Mouse (Mus musculus): ENCODE measurements around the gene Adgrb2.

The Adgrb2 gene

DNA sequence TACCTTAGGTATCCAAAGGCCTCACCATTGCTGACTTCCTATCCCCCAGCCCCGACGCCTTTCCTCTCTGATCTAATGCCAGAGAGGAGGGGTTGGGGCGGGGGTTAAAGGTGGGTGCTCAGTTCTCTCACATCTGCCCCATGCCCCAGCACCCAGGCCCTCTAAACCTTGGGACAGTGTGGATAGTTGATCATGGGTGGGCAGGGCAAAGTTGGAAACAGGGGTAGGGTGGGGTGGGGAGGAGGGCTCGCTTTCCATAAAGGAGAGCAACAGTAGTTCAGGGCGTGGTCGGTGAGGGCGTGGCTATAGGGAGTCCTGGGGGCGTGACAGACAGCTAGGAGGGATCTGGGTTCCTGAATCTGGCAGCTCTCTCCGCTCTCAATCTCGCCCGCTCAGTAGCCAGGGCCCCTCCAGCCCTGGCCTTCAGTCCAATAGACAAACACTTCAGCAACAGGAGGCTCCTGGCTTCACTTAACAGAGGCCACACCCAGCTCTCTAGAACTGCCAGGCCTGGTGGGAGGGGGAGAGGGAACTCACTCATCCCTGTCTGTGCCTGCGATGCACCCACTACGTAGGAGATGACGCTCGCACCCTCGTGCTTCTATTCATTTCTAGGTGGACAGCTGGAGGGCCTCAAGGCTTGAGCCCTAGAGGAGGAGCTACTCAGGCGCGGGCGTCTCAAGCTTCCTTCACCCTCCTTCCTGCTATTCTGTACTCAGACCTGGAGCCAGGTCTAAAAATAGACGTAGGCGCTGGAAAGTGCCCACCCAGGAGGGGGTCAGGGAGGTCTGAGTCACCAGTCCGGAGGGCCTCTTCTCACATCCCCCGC lies 52.1 kb downstream of the Adgrb2 start:
- peak; percentile 40 for DNase-seq

DNA sequence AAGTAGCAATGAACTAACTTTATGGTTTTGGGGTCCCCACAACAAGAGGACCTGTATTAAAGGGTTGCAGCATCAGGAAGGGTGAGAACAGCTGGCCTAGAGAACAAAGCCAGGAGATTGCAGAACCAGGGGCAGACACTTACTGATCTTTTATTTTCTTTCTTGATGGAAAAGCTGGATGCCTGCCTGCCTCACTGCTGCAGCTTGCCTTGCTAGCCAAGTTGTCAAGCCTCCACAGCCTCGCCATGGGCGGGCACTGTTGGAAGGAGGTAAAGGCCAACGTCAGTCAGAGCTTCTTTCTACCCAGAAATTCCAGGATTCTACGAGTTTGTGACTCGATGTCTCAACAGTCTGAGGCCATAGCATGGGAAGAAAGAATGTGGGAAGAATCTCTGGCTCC lies 54.7 kb downstream of the Adgrb2 start:
- no peak for DNase-seq

DNA sequence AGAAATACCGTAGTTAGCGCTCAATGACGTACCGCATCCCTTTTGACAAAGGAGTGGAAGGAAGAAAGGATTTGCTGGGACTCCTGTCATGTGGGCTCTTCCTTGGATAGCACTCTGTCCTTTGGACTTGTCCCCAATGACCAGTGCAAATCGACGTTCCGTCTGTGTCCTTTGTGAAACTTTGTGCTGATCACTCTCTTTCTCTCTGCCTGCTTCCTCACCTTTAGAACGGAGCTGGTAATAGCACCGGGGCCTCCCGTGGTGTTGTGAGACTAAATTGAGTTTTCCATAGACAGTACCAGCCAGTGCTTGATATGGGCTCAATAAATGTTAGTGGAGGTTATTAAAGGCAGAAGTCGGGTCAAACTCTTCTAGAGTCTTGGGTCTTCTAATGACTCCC lies 56.4 kb downstream of the Adgrb2 start:
- DNase-seq = no peak

DNA sequence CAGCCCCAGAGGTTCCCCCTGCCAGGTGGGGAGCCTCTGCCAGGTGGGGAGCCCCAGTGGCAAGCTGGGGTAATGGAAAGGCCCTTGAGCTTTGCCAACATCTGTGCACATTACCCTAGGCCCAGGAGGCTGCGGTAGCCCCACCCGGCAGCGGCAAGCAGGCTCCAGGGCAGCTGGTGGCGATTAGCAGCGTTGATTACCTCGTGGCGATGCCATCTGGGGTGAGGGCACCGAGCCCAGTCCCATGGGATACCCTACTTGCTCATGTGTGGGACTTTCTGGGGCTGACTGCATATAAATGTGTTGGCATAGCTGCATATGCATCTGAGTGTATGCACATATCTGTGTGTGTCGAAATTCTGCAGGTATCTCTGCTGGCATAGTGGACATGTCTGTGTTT lies 59.5 kb downstream of the Adgrb2 start:
- DNase-seq = no peak

DNA sequence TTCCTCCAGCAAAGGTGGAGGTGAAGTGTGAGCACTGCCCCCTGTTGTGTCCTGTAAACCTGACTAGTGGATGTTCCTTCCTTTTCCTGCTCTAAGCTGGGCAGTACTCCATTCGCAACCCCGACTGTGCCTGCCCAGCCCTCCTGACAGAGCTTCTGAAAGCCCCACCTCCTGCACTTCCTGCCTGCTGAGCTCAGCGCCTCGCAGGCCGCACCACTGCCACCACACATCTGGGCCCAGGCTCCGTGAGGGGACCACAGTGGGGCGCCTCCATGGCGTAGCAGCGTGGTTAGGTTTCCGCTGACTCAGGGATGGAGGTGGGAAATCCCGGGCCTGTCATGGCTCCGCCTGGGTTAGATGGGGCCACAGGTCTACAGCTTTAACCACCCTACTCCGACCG lies 60.9 kb downstream of the Adgrb2 start:
- DNase-seq = peak; percentile 47

DNA sequence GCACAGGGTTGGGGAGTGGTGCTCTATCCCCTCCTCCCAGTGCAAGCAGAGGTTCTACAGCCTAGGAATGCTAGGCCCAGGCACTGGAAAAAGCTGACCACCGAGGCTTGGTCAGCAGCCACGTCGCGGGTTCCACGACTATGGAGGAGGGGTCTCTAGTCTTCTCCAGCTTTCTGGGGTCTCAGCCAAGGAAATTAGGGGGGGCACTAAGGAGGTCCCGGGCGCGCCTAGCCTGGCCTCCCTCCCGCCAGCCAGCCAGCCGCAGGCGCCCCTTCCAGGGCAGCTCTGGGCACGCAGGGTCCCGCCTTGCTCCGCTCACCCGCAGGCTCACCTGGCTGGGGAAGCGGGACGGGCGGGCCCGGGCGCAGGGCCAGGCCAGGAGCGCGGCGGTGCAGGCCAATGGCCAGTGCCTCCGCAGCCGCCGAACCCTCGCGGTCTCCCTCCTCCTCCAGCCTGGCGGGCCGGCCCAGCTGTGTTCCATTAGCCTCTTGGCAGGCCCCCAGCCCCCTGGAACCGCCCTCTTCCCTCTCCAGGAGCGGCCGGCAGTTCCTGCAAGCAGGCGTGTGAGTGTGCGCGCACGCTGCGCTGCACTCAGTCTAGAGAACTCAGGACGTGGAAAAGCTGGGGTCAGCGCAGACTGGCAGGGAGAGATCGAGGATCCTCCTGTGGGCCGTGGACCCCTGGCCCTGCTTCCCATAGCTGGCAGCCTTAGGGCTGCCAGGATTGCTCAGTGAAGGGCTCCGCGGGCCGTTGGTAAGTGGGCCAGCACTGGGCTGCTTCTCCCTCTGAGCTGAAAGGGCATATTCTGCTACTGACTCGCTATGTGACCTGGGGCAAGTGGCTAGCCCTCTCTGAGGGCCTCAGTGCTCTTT lies 62.9 kb downstream of the Adgrb2 start, which contains the start of gene Col16a1:
Gene Col16a1, plus strand, starts transcription at position 510 of the 872 bp plus-strand sequence.
- DNase-seq = peak; percentile 76

DNA sequence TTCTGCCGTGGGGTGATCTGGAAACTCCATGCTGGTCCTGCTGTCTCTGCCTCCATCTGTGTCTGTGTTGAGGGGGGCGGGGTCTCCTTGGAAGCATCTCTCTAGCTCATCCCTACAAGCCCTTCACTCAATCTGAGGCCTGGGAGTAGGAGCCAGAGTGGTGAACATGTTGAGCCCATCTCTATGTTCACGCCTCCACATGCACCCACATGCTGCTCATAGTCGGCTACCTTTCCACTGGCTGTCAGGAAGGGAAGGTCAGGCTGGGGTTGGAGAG lies 63.5 kb downstream of the Adgrb2 start:
- DNase-seq = no peak

DNA sequence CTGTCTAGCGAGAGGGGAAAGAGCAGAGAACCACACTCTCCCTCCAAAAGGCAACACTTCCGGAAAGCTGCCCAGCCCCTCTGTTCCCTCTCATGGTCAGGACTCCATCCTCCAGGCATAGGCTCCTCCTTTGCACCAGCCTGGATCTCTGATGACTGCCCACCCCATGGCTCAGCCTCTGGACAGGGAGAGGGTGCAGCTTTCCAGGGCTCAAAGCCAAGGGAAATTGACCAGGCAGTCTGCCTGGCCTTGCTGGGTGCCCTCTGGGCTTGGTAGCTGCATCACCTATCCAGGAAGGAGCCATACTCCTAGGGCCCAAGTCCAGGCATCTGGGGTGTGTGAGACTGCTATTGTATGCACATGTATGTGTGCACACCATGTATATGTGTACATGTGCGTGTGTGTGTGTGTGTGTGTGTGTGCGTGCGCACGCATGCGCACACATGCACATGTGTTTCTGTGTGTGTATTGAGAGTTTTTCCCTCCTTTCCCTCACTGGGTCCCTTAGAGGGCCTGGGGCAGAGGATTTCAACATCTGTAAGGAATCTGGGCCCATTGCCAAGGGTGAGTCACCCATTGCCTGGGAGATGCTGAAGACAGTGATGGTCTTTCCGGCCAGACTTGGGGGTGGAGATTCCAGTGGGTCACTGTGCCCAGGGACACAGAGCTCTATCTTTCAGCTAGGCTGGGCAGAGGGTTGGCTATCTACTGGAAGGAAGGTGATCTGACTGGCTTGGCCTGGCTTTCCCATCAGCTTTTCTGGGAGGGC lies 65.6 kb downstream of the Adgrb2 start:
- DNase-seq = peak; percentile 44

DNA sequence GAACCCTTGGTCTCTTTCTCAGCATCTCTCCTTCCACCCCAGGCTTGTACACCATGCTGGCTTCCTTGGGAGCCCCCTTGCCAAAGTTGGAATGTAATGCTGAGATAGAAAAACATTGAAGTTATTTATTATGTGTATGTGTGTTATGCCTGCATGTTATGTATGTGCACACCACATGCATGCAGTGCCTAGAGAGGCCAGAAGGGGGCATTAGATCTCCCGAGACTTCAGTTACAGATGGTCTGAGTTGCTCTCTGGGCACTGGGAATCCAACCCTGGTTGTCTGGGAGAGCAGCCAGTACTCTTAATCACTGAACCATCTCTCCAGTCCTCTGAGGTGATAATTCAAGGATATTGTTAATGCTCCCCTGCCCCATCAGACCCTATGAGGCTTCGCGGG lies 67.6 kb downstream of the Adgrb2 start:
- no peak for DNase-seq

DNA sequence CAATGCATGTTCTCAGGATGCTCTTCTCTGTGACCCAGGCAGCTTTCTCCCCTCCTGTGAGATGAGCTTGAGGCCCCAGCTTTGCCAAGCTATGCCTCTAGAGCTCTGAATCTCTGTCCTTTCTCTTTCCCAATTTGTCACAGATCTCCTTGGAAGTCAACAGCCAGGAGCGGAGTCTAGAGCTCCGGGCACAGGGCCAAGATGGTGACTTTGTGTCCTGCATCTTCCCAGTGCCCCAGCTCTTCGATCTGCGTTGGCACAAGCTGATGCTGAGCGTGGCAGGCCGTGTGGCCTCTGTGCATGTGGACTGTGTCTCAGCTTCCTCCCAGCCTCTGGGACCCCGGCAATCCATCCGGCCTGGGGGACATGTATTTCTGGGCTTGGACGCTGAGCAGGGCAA lies 68.4 kb downstream of the Adgrb2 start:
- no peak for DNase-seq

DNA sequence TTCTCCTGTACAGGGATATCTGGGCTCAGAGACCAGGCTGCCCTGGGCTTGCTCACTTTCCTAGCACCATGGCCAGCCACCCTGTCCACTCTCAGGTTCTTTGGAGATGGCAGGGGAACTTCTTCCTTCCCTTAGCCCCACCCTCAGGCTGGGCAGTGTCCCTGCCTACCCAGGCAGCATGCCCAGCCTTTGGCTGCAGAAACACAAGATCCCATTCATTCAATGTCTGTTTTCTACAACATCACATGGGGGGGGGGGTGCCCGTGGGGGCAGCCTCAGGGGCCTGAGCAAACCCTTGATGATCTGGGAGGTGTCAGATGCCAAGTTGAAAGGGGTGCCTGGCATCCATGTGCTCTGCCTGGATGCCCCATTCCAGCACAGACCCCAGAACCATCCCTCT lies 70.1 kb downstream of the Adgrb2 start:
- no peak for DNase-seq

DNA sequence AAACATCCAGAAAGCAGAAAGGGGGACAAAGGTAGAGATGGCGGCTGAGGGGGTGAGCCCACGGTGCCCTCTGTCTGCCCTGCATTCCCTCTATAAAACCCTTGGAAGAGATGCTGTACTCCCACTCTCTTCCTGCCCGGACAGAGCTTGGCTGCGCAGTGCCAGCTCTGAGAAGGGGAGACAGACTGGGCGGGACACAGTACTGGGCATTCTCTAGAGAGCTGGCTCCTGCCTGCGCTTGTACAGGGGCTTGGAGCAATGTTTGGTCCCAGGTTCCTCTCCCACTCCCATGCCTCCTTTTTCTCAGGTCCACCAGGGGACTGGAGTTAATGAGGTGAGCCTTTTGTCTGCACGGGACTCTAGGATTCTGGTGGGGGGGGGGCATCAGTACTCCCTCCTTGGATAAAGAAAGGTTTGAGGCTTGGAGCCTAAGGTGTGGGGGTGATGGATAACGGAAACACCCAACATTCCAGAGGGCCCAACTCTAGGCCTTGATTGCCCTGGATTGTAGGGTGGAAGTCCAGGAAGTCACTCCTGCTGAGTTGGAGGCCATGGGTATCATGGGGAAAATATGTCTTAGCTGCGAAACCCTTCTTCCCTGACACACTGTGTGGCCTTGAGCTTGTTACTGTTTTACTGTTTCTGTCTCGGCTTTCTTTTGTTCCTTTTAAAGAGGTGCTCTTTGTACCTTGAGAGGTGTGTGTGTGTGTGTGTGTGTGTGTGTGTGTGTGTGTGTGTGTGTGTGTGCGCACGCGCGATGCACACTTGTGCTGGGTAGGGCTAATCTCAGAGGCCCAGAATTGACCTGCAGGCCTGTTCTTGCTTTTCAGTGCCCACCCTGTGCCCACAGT lies 70.7 kb downstream of the Adgrb2 start:
- no peak for DNase-seq

DNA sequence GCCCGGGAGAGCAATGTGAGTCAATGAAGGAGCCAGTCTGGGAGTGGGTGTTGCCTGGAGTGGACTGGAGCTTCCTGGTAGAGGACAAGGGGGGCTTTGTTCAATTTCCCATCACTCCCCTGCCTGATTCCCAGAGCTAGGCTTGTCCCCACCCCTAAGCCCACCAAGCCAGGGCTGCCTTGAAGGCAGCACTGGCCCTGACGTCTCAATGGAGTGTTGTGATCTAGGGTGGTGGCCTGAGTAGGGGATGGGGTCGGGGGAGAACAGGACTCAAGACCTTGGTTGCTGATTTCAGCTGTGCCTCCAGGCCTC lies 71.3 kb downstream of the Adgrb2 start:
- no peak for DNase-seq

DNA sequence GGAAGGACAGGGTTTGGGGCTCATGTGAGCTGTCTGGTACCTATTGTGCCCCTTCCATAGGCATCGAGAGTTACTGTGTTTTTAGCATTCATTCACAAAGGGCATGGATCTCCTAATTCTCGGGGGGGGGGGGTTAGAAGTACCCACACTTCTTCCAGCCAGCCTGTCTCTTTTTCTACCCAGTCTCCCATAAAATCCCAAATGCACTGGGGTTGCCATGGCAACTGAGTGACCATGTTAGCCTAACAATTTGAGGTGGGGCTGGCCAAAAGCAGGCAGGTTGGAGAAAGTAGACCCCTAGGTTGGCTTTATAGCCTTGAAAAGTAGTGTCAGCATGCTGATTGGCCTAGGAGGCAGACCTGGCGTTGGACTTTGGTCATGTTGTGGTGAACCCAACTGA lies 71.8 kb downstream of the Adgrb2 start:
- DNase-seq = no peak

DNA sequence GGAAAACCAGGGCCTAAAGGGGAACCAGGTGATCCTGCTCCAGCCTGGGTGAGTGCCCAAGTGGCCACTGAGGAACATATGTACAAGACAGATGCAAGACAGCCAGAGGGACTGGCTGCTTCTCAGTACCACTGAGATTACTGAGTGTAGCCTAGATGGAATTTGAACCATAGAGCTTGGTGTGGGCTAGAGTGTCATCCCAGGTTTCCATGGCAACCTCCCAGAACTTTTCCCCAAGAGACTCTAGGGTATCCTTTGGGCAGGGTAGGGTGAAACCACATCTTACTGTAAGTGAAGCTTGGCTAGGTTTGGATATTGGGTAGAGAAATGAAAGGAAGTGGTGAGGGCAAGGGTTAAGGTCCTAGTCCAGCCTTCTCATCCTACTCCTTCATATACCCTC lies 76.3 kb downstream of the Adgrb2 start:
- DNase-seq = no peak

DNA sequence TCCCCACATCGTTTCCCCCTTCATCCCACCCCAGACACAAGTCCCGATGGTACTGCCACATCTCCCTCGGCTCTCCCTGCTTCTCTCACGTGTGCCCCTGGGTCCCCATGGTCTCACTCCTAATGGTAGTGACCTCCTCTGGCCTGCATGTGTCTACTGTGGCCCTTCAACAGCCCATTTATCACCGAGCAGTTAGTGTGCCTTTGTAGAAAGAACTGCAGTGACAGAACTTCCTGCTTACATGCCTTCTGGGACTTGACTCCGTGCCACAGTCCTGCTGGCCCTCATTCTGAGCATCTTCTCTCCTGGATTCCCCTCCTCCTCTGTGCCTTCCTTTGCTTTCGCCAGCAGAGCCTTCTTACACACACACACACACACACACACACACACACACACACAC lies 78.5 kb downstream of the Adgrb2 start:
- DNase-seq = no peak

DNA sequence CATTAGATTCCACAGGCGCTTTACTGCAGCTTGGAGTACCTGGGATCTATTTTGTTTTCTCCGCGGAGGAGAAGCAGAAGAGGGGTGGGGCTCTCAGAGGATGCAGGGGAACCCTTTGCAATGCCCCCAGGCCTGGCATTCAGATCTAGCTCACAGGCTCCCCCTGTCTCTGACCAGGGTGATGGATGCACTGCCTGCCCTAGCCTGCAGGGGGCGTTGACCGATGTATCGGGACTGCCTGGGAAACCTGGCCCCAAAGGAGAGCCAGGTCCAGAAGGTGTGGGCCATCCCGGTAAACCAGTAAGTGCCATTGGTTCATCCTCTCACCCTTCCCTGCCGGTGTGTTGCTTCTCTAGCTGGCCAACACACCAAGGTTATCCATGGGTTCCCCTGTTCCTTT lies 82.1 kb downstream of the Adgrb2 start:
- DNase-seq = peak; percentile 49

DNA sequence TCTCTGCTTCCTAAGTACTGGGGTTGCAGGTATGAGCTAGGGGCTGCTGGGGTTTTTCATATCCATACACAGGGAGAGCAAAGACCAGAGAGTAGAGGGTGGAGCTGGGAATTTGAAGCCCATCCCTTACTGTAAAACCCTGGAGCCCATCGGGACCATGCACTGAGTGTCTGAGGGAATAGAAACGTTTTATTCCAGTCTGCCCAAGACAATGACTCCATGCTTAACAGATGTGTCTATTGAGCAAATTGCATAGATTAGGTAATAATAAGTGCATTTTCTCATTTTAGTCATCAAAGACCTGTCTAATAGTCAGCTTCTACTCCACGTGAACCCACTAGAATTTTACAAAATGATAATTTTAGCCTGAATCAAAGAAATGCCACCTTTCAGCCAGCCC lies 85.9 kb downstream of the Adgrb2 start:
- no peak for DNase-seq

DNA sequence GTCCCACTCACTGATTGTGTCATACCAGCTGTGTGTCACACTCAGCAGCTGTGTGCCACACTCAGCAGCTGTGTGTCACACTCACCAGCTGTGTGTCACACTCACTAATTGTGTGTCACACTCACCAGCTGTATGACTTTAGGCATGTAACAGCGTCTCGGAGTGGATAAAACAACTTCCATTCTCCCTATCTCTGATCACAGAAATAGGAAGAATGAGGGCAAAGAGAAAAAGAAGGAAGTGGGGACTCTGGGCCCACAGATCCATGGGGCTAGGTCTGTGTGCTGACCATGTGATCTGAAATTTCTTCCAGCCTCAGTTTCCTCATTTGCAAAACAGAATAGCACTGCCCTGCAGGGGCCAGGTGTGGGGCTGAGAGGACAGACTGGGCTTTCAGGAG lies 87.1 kb downstream of the Adgrb2 start:
- DNase-seq = no peak
